Mouse (Mus musculus): ENCODE measurements around the gene Gm49661.

DNA sequence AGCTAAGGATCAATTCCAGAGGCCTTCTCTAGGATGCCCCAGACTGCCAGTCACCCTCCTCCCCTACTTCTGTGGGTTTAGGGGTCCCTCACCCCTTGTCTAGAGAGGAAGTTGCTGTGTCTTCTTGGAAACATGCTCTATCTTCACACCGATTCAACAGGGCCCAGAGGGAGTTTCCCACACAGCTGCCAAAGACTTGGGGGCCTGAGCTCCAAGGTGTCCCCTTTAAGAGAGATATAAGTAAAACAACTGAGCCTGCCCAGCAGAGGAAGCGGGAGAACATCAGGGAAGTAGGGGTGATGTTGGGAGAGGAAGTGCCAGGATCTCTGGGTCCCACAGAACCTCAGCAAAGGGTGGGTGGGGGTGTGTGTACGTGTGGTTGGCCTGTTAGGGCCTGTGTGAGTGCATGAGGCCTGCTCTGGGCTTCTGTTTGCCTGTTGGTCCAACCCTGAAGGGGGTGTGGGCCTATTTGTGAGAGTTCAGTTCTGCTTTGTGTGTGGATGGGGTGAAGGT, 13.3 kb upstream of the Gm49661 start:
- TF ChIP-seq CTCF (IDR thresholded peaks at IDR 0.05; ENCODE audit: control insufficient read depth, insufficient read depth, insufficient replicate concordance, low read depth, low read length) (no peak), POLR2A (IDR thresholded peaks at IDR 0.05; ENCODE audit: control insufficient read depth, low read depth, low read length) (no peak)
